Mouse (Mus musculus) small intestine, adult 2 months (tissue): ENCODE data around the gene Uxs1.

Experiments used
- CTCF ChIP-seq: fragments of 200-500 bp; IDR thresholded peaks from 2 replicates; pipeline ENCODE4 v1.5.1; 2012; ENCODE audit warnings: low read depth, mild to moderate bottlenecking, control low read depth, inconsistent platforms, low read length, moderate library complexity, mixed read lengths; ENCODE audit not compliant: insufficient replicate concordance, insufficient read length; ENCODE audit errors: extremely low read depth
- POLR2A ChIP-seq: fragments of 200-500 bp; IDR thresholded peaks from 2 replicates; pipeline ENCODE4 v1.6.1; 2012; ENCODE audit warnings: low read depth, mild to moderate bottlenecking, control low read depth, inconsistent platforms, low read length, moderate library complexity

GRCm38 (mm10) chr1:43820571-43820970 lies 7.0 kb downstream of the Uxs1 start:
- TF ChIP-seq CTCF, result no peak
- no peak for TF ChIP-seq POLR2A
